Mouse (Mus musculus) liver, embryonic 16.5 days (tissue): ENCODE measurements around the gene Gm10645. TPM values are rescaled to one million over a fixed set of nuclear protein-coding genes. Genes with fewer than 3 reads are reported as not detected.

Experiments used
- ATAC-seq: fragments of 200-750 bp; cut with Nextera tagmentation; 2 replicates; pipeline ENCODE4 v1.8.0; 2017; ENCODE audit warnings: low read depth, mild to moderate bottlenecking, moderate number of reproducible peaks, moderate library complexity
- H3K27ac ChIP-seq: fragments of 300-500 bp; sonication (generic); 2 replicates; pipeline ENCODE4 v1.5.1; 2014; ENCODE audit warnings: mild to moderate bottlenecking, low read length
- H3K27me3 ChIP-seq: fragments of 300-500 bp; sonication (generic); 2 replicates; pipeline ENCODE4 v1.6.1; 2014; ENCODE audit warnings: low read depth, low read length, mixed read lengths; ENCODE audit not compliant: control insufficient read depth, insufficient read depth
- H3K36me3 ChIP-seq: fragments of 300-500 bp; sonication (generic); 2 replicates; pipeline ENCODE4 v1.6.1; 2014; ENCODE audit warnings: mild to moderate bottlenecking; ENCODE audit not compliant: control insufficient read depth, insufficient read depth
- H3K4me1 ChIP-seq: fragments of 300-500 bp; sonication (generic); 2 replicates; pipeline ENCODE4 v1.6.1; 2014; ENCODE audit warnings: low read depth, low read length, mixed read lengths; ENCODE audit not compliant: control insufficient read depth
- H3K4me2 ChIP-seq: fragments of 300-500 bp; sonication (generic); 2 replicates; pipeline ENCODE4 v1.6.1; 2014; ENCODE audit warnings: low read depth, low read length, mixed read lengths
- H3K4me3 ChIP-seq: fragments of 300-500 bp; sonication (generic); 2 replicates; pipeline ENCODE4 v1.5.1; 2014; ENCODE audit warnings: low read depth, mild to moderate bottlenecking, low read length
- H3K9ac ChIP-seq: fragments of 300-500 bp; sonication (generic); 2 replicates; pipeline ENCODE4 v1.6.1; 2014; ENCODE audit warnings: low read depth, low read length
- H3K9me3 ChIP-seq: fragments of 300-500 bp; sonication (generic); replicated peaks from 2 replicates; pipeline ENCODE4 v1.6.1; 2016; ENCODE audit warnings: low read length; ENCODE audit not compliant: control insufficient read depth
- WGBS: fragments of 180-500 bp; shearing (Covaris S2); extraction: QIAGEN DNeasy Blood & Tissue Kit; methylation state at CpG from one replicate; pipeline ENCODE4 v1.1.7; 2014; ENCODE audit not compliant: insufficient replicate concordance; 5-methylcytosine and 5-hydroxymethylcytosine counted together
- polyA plus RNA-seq: library from polyadenylated mRNA; unstranded; fragments of >200 nt; fragmentation: Nextera tagmentation; extraction: Ambion mirVana; gene quantifications from 2 replicates; pipeline ENCODE4 v1.2.1, GENCODE M21; 2015

Gm10645 gene
- polyA plus RNA-seq, 1 experiment from 2014 or later, result 0.15 TPM

- Histone ChIP-seq H3K9me3 (no peaks in the 10 kb centered on the region), H3K36me3 (no peaks in the 10 kb centered on the region), H3K9ac (no peak overlapping the region), H3K4me2 (no peak overlapping the region), H3K4me3 (no peak overlapping the region), H3K27me3 (no peaks in the 10 kb centered on the region), H3K27ac (no peak overlapping the region), H3K4me1 (no peaks in the 10 kb centered on the region)
- 55% methylated on average over 1 of the region's 1 CpGs for WGBS
- ATAC-seq, result no peak
Measured at GRCm38 (mm10) chr8:83140068-83140467, 25.9 kb downstream of the Gm10645 start.

- Histone ChIP-seq H3K36me3 (no peaks in the 10 kb centered on the region), H3K27ac (no peak overlapping the region), H3K27me3 (no peaks in the 10 kb centered on the region), H3K4me3 (no peak overlapping the region), H3K4me1 (no peaks in the 10 kb centered on the region), H3K4me2 (no peak overlapping the region), H3K9me3 (no peaks in the 10 kb centered on the region), H3K9ac (no peak overlapping the region)
- 36% methylated on average over 2 of the region's 2 CpGs for WGBS
- no peak for ATAC-seq
Measured at GRCm38 (mm10) chr8:83135086-83135485, 30.9 kb downstream of the Gm10645 start.

Other genes starting within 250 kb of the Gm10645 start
- 0.40 and 0.61 TPM in 2 replicates for gene Tbc1d9, start 818 bp downstream of the Gm10645 start, polyA plus RNA-seq
- not detected in 2 replicates for gene Ucp1, start 124.2 kb upstream of the Gm10645 start, polyA plus RNA-seq
- 5.8 and 6.4 TPM in 2 replicates for gene Elmod2, start 166.3 kb upstream of the Gm10645 start, polyA plus RNA-seq
- gene Mgat4d, start 182.3 kb upstream of the Gm10645 start, polyA plus RNA-seq, result not detected in 2 replicates
- 0.20 and 0.30 TPM in 2 replicates for gene Clgn, start 223.7 kb upstream of the Gm10645 start, polyA plus RNA-seq